Mouse (Mus musculus): Measurements from ENCODE around the gene Ptpn3. TPM values are rescaled to one million over a fixed set of nuclear protein-coding genes. Genes with fewer than 3 reads are reported as not detected.

The Ptpn3 gene
- polyA plus RNA-seq, 1 experiment from 2014 or later: 2.5 TPM

- 68% methylated on average over 18 of the region's 18 CpGs for WGBS (ENCODE audit: insufficient replicate concordance)
- TF ChIP-seq EP300 (IDR thresholded peaks at IDR 0.05; ENCODE audit: low read depth): no peak
- TF ChIP-seq CTCF (IDR thresholded peaks at IDR 0.05; ENCODE audit: low read depth): no peak
Measured at GRCm38 (mm10) chr4:57228601-57229520, 72.8 kb downstream of the Ptpn3 start.

GRCm38 (mm10) chr4:57224776-57225175 is 76.9 kb downstream of the Ptpn3 start:
- H3K27me3 ChIP-seq (ENCODE audit: insufficient read depth, low read length): no peaks in the 10 kb centered on the region
- no peak overlapping the region for H3K27ac ChIP-seq (ENCODE audit: low read depth)
- H3K36me3 ChIP-seq (replicated peaks; ENCODE audit: insufficient read depth, low read length): peaks cover 2% of the 10 kb centered on the region; the same call in 1 of the 2 replicates
- no peak overlapping the region for H3K4me3 ChIP-seq (ENCODE audit: low read depth, low read length)
- DNase-seq (no peak), ATAC-seq (no peak)
- WGBS (ENCODE audit: insufficient replicate concordance): 87% methylated on average over 2 of the region's 2 CpGs
- no peaks in the 10 kb centered on the region for H3K4me1 ChIP-seq (ENCODE audit: insufficient read depth)
- no peak overlapping the region for H3K9ac ChIP-seq (replicated peaks)
- H3K9me3 ChIP-seq (ENCODE audit: low read length): no peaks in the 10 kb centered on the region
- no peak overlapping the region for H3K4me2 ChIP-seq (ENCODE audit: low read depth, low read length)
- TF ChIP-seq EP300 (IDR thresholded peaks at IDR 0.05; ENCODE audit: low read depth): no peak

More at GRCm38 (mm10) chr4:57228601-57229520, 72.8 kb downstream of the Ptpn3 start:
- no peaks in the 10 kb centered on the region for H3K9me3 ChIP-seq (ENCODE audit: low read length)
- H3K27me3 ChIP-seq (ENCODE audit: insufficient read depth, low read length): no peaks in the 10 kb centered on the region
- H3K4me3 ChIP-seq (ENCODE audit: low read depth, low read length): no peak overlapping the region
- DNase-seq (no peak), ATAC-seq (0 out of 2 replicates have a peak, but pooled peaks have one; percentile 38)
- H3K36me3 ChIP-seq (replicated peaks; ENCODE audit: insufficient read depth, low read length): 0 out of 2 replicates have a peak, but pooled peaks cover 2% of the 10 kb centered on the region
- H3K27ac ChIP-seq (ENCODE audit: low read depth): no peak overlapping the region
- H3K9ac ChIP-seq (replicated peaks): no peak overlapping the region
- no peak overlapping the region for H3K4me2 ChIP-seq (ENCODE audit: low read depth, low read length)
- no peaks in the 10 kb centered on the region for H3K4me1 ChIP-seq (ENCODE audit: insufficient read depth)

- H3K4me2 ChIP-seq (ENCODE audit: low read depth, low read length): no peak overlapping the region
- no peak overlapping the region for H3K9ac ChIP-seq (replicated peaks)
- no peak overlapping the region for H3K4me3 ChIP-seq (ENCODE audit: low read depth, low read length)
- no peak for ATAC-seq
- WGBS (ENCODE audit: insufficient replicate concordance): 61% methylated on average over 9 of the region's 9 CpGs
- H3K27ac ChIP-seq (ENCODE audit: low read depth): no peak overlapping the region
- TF ChIP-seq EP300 (IDR thresholded peaks at IDR 0.05; ENCODE audit: low read depth) (no peak), CTCF (IDR thresholded peaks at IDR 0.05; ENCODE audit: low read depth) (no peak)
- H3K9me3 ChIP-seq (ENCODE audit: low read length): no peaks in the 10 kb centered on the region
- H3K36me3 ChIP-seq (replicated peaks; ENCODE audit: insufficient read depth, low read length): peaks cover 6% of the 10 kb centered on the region; the same call in 1 of the 2 replicates
- H3K4me1 ChIP-seq (ENCODE audit: insufficient read depth): no peaks in the 10 kb centered on the region
- H3K27me3 ChIP-seq (ENCODE audit: insufficient read depth, low read length): no peaks in the 10 kb centered on the region
- DNase-seq: no peak
Measured at GRCm38 (mm10) chr4:57217746-57218145, 83.9 kb downstream of the Ptpn3 start.

- Histone ChIP-seq H3K27ac (ENCODE audit: low read depth) (no peak overlapping the region), H3K9me3 (ENCODE audit: low read length) (no peaks in the 10 kb centered on the region), H3K4me2 (ENCODE audit: low read depth, low read length) (no peak overlapping the region), H3K27me3 (ENCODE audit: insufficient read depth, low read length) (no peaks in the 10 kb centered on the region), H3K36me3 (replicated peaks; ENCODE audit: insufficient read depth, low read length) (peaks cover 6% of the 10 kb centered on the region; the same call in 1 of the 2 replicates), H3K4me1 (ENCODE audit: insufficient read depth) (no peaks in the 10 kb centered on the region), H3K9ac (replicated peaks) (no peak overlapping the region), H3K4me3 (ENCODE audit: low read depth, low read length) (no peak overlapping the region)
- 84% methylated on average over 4 of the region's 4 CpGs for WGBS (ENCODE audit: insufficient replicate concordance)
- no peak for DNase-seq
- TF ChIP-seq CTCF (IDR thresholded peaks at IDR 0.05; ENCODE audit: low read depth): 0 out of 2 replicates have a peak, but pooled peaks have one; percentile 9
- TF ChIP-seq EP300 (IDR thresholded peaks at IDR 0.05; ENCODE audit: low read depth): no peak
- no peak for ATAC-seq
Measured at GRCm38 (mm10) chr4:57216535-57216934, 85.1 kb downstream of the Ptpn3 start.

- no peak for ATAC-seq
- Histone ChIP-seq H3K4me3 (ENCODE audit: low read depth, low read length) (no peak overlapping the region), H3K36me3 (replicated peaks; ENCODE audit: insufficient read depth, low read length) (0 out of 2 replicates have a peak, but pooled peaks cover 6% of the 10 kb centered on the region), H3K27me3 (ENCODE audit: insufficient read depth, low read length) (no peaks in the 10 kb centered on the region), H3K4me1 (ENCODE audit: insufficient read depth) (no peaks in the 10 kb centered on the region), H3K4me2 (ENCODE audit: low read depth, low read length) (no peak overlapping the region), H3K9me3 (ENCODE audit: low read length) (no peaks in the 10 kb centered on the region), H3K27ac (ENCODE audit: low read depth) (no peak overlapping the region), H3K9ac (replicated peaks) (no peak overlapping the region)
- TF ChIP-seq EP300 (IDR thresholded peaks at IDR 0.05; ENCODE audit: low read depth) (no peak), CTCF (IDR thresholded peaks at IDR 0.05; ENCODE audit: low read depth) (no peak)
- 81% methylated on average over 9 of the region's 9 CpGs for WGBS (ENCODE audit: insufficient replicate concordance)
- no peak for DNase-seq
Measured at GRCm38 (mm10) chr4:57214852-57215251, 86.8 kb downstream of the Ptpn3 start.

GRCm38 (mm10) chr4:57214114-57214513 is 87.5 kb downstream of the Ptpn3 start:
- DNase-seq (no peak), ATAC-seq (no peak)
- Histone ChIP-seq H3K4me1 (ENCODE audit: insufficient read depth) (no peaks in the 10 kb centered on the region), H3K4me3 (ENCODE audit: low read depth, low read length) (no peak overlapping the region), H3K36me3 (replicated peaks; ENCODE audit: insufficient read depth, low read length) (0 out of 2 replicates have a peak, but pooled peaks cover 6% of the 10 kb centered on the region), H3K27ac (ENCODE audit: low read depth) (no peak overlapping the region), H3K27me3 (ENCODE audit: insufficient read depth, low read length) (no peaks in the 10 kb centered on the region), H3K4me2 (ENCODE audit: low read depth, low read length) (no peak overlapping the region), H3K9me3 (ENCODE audit: low read length) (no peaks in the 10 kb centered on the region), H3K9ac (replicated peaks) (no peak overlapping the region)
- WGBS (ENCODE audit: insufficient replicate concordance): 57% methylated on average over 3 of the region's 3 CpGs
- TF ChIP-seq EP300 (IDR thresholded peaks at IDR 0.05; ENCODE audit: low read depth) (no peak), CTCF (IDR thresholded peaks at IDR 0.05; ENCODE audit: low read depth) (no peak)
